Mouse (Mus musculus) embryo, embryonic 10 days (tissue): ENCODE results near the gene Kcnk10.

Experiments used
- DNase-seq: peaks from one replicate; pipeline ENCODE4 v3.0.0-alpha.2; 2015; ENCODE audit warnings: low spot score

Gene Kcnk10

GRCm38 (mm10) chr12:98519866-98520567, 58.1 kb downstream of the Kcnk10 start:
- DNase-seq: no peak

- DNase-seq: no peak
These were observed 72.5 kb downstream of the Kcnk10 start for GRCm38 (mm10) chr12:98505601-98506000.

- no peak for DNase-seq
These were observed 76.4 kb downstream of the Kcnk10 start for GRCm38 (mm10) chr12:98501528-98502280.

GRCm38 (mm10) chr12:98501045-98501444, 77.1 kb downstream of the Kcnk10 start:
- DNase-seq: no peak

GRCm38 (mm10) chr12:98481460-98481859, 96.7 kb downstream of the Kcnk10 start:
- no peak for DNase-seq

GRCm38 (mm10) chr12:98481048-98481447, 97.1 kb downstream of the Kcnk10 start:
- DNase-seq: no peak

- peak; percentile 6 for DNase-seq
These were observed 100.2 kb downstream of the Kcnk10 start for GRCm38 (mm10) chr12:98477673-98478461.

GRCm38 (mm10) chr12:98471232-98471631, 106.9 kb downstream of the Kcnk10 start:
- DNase-seq: no peak

GRCm38 (mm10) chr12:98470097-98470496, 108.0 kb downstream of the Kcnk10 start:
- DNase-seq: no peak

GRCm38 (mm10) chr12:98467793-98468192, 110.3 kb downstream of the Kcnk10 start:
- no peak for DNase-seq

GRCm38 (mm10) chr12:98459889-98460288, 118.2 kb downstream of the Kcnk10 start:
- peak; percentile 37 for DNase-seq

GRCm38 (mm10) chr12:98458944-98459343, 119.2 kb downstream of the Kcnk10 start:
- no peak for DNase-seq

- no peak for DNase-seq
These were observed 119.6 kb downstream of the Kcnk10 start for GRCm38 (mm10) chr12:98458516-98458915.

- no peak for DNase-seq
These were observed 124.9 kb downstream of the Kcnk10 start for GRCm38 (mm10) chr12:98453161-98453560.

GRCm38 (mm10) chr12:98452646-98453045, 125.5 kb downstream of the Kcnk10 start:
- DNase-seq: no peak

- DNase-seq: no peak
These were observed 132.5 kb downstream of the Kcnk10 start for GRCm38 (mm10) chr12:98445637-98446036.

GRCm38 (mm10) chr12:98444860-98445259, 133.2 kb downstream of the Kcnk10 start:
- DNase-seq: no peak

- no peak for DNase-seq
These were observed 134.4 kb downstream of the Kcnk10 start for GRCm38 (mm10) chr12:98443754-98444153.

- DNase-seq: no peak
These were observed 140.0 kb downstream of the Kcnk10 start for GRCm38 (mm10) chr12:98438080-98438479.

- DNase-seq: no peak
These were observed 147.4 kb downstream of the Kcnk10 start for GRCm38 (mm10) chr12:98430683-98431082.

- DNase-seq: no peak
These were observed 156.8 kb downstream of the Kcnk10 start for GRCm38 (mm10) chr12:98421340-98421739.

GRCm38 (mm10) chr12:98419849-98420248, 158.3 kb downstream of the Kcnk10 start:
- no peak for DNase-seq

GRCm38 (mm10) chr12:98409580-98409979, 168.5 kb downstream of the Kcnk10 start:
- DNase-seq: peak; percentile 16
